Mouse (Mus musculus): ENCODE results near the gene Iglon5.

The Iglon5 gene

GRCm38 (mm10) chr7:43422995-43423617, 66.8 kb downstream of the Iglon5 start:
- DNase-seq = peak; percentile 93 to 94

All from kidney, postnatal 4 days (tissue).